Mouse (Mus musculus) testis, adult 2 months (tissue): ENCODE measurements around the gene A830031A19Rik.

Source experiments
- CTCF ChIP-seq: fragments of 200-500 bp; IDR thresholded peaks from 2 replicates; pipeline ENCODE4 v1.5.1; 2012; ENCODE audit warnings: low read depth, mild to moderate bottlenecking, inconsistent platforms, low read length, moderate library complexity; ENCODE audit not compliant: control insufficient read depth, insufficient read depth, insufficient replicate concordance
- POLR2A ChIP-seq: fragments of 200-500 bp; IDR thresholded peaks from 2 replicates; pipeline ENCODE4 v1.6.1; 2012; ENCODE audit warnings: low read depth, mild to moderate bottlenecking, inconsistent platforms, low read length, moderate library complexity; ENCODE audit not compliant: control insufficient read depth

GRCm38 (mm10) chr11:24076821-24077730, 2.2 kb upstream of the A830031A19Rik start:
- TF ChIP-seq CTCF = no peak
- no peak for TF ChIP-seq POLR2A
